ENCODE assay signal across 10 mouse cellular contexts in the genomic region with DNA sequence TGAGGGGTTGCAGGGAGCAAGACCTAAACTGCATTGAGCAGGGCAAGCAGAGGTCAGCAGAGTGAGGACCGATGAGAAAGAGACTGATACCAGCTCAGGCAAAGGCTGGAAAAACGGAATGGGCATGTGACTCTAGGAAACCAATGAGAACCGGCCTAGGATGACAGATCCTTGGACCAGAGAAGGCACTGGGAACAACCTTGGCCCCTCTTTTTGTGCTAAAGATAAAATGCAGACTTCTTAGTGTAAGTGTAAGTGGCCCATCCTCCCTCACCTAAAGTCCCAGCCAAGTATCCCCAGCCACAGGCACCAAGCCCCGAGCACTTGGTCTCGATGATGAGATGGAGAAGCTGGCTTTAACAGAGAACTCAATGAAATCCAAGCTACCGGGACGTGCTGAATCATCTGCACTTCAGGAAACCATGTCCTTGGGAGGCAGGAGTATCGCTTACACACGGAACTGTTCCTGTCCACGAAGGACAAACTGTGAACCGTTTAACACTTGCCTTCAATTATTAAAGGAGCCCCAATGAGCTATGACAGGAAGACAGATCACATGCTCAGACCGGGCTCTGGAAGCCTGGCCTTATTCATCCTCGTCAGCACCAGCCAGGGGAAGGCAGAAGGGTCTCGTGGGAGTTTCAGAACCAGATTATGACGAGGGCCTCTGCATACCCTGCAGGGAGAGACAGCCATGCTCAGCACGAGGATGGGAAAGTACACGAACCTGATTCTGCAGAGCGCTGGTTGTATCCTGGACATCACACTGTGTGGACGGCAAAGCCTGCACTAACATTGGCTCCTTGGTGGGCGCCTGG.
DNase-seq lines count a peak whose midpoint lies in the region; ATAC-seq and TF ChIP-seq lines count a peak whose summit lies in the region.
"Had no signal": no experiment of that assay in that cellular context is flagged by ENCODE, and none has a peak within 500 bp of the region (broad histone marks: within the 10 kb centered on the region; RNA-seq: fewer than 3 reads in every experiment).

No protein-coding gene starts in this region.

- no peaks in the 10 kb centered on the region for H3K27me3 ChIP-seq in lung, embryonic 14.5 days (ENCODE audit: insufficient read depth, low read length)
- H3K27me3 ChIP-seq in lung, embryonic 16.5 days (ENCODE audit: control insufficient read depth, insufficient read depth, low read depth, low read length) = no peaks in the 10 kb centered on the region
- no peaks in the 10 kb centered on the region for H3K27me3 ChIP-seq in neural tube, embryonic 14.5 days (ENCODE audit: control insufficient read depth, insufficient read depth, low read length)
- H3K27me3 ChIP-seq: limb, embryonic 13.5 days had no signal

- no peak for TF ChIP-seq CTCF in lung, embryonic 14.5 days (IDR thresholded peaks at IDR 0.05; ENCODE audit: low read depth)
- no peak for TF ChIP-seq CTCF in lung, adult 2 months (IDR thresholded peaks at IDR 0.05; ENCODE audit: insufficient read depth, low read length)

- peak; percentile 25 for DNase-seq in embryo, embryonic 11 days
- DNase-seq in embryo, embryonic 10 days (ENCODE audit: low spot score) = no peak
- peak; percentile 71 for DNase-seq in lung, embryonic 14.5 days
- no peak for DNase-seq in lung, adult 2 months
- DNase-seq in spleen, postnatal 14 days (ENCODE audit: low spot score in 2 of 2) = no peak
- DNase-seq in urinary bladder, postnatal 36 days (ENCODE audit: low spot score in 2 of 2) = no peak
- DNase-seq: B cell, adult 2 months had no signal

- H3K4me3 ChIP-seq in lung, embryonic 14.5 days (ENCODE audit: low read depth, low read length) = no peak overlapping the region
- no peak overlapping the region for H3K4me3 ChIP-seq in lung, adult 2 months (replicated peaks; ENCODE audit: extremely low read depth, low read depth, low read length)
- H3K4me3 ChIP-seq in lung, embryonic 16.5 days (ENCODE audit: low read length) = no peak overlapping the region
- H3K4me3 ChIP-seq in neural tube, embryonic 14.5 days (ENCODE audit: low read depth, low read length) = no peak overlapping the region
- H3K4me3 ChIP-seq: limb, embryonic 13.5 days had no signal

- H3K36me3 ChIP-seq in lung, embryonic 14.5 days (ENCODE audit: insufficient read depth) = no peaks in the 10 kb centered on the region
- no peaks in the 10 kb centered on the region for H3K36me3 ChIP-seq in lung, embryonic 16.5 days (ENCODE audit: control insufficient read depth, insufficient read depth, low read length)
- no peaks in the 10 kb centered on the region for H3K36me3 ChIP-seq in neural tube, embryonic 14.5 days (ENCODE audit: control insufficient read depth, insufficient read depth, low read length)
- H3K36me3 ChIP-seq: limb, embryonic 13.5 days had no signal

- no peak overlapping the region for H3K9ac ChIP-seq in lung, embryonic 14.5 days
- no peak overlapping the region for H3K9ac ChIP-seq in lung, embryonic 16.5 days (ENCODE audit: low read length)
- H3K9ac ChIP-seq in neural tube, embryonic 14.5 days (replicated peaks; ENCODE audit: low read depth, low read length) = no peak overlapping the region
- H3K9ac ChIP-seq: limb, embryonic 13.5 days had no signal

- no peak for TF ChIP-seq POLR2A in lung, adult 2 months (IDR thresholded peaks at IDR 0.05; ENCODE audit: borderline replicate concordance, extremely low read depth, low read depth, low read length)

- H3K9me3 ChIP-seq in lung, embryonic 14.5 days (ENCODE audit: low read depth, low read length) = no peaks in the 10 kb centered on the region
- H3K9me3 ChIP-seq in lung, embryonic 16.5 days (ENCODE audit: control insufficient read depth, low read length) = no peaks in the 10 kb centered on the region
- H3K9me3 ChIP-seq in neural tube, embryonic 14.5 days (ENCODE audit: control insufficient read depth, low read length) = no peaks in the 10 kb centered on the region
- H3K9me3 ChIP-seq: limb, embryonic 13.5 days had no signal

- WGBS in lung, embryonic 14.5 days = 52% methylated on average over 20 of the region's 20 CpGs
- 57% methylated on average over 20 of the region's 20 CpGs for whole genome bisulfite sequencing in lung, adult 2 months
- 50% methylated on average over 20 of the region's 20 CpGs for WGBS in lung, embryonic 16.5 days
- WGBS in neural tube, embryonic 14.5 days = 45% methylated on average over 20 of the region's 20 CpGs

- peaks cover 23% of the 10 kb centered on the region for H3K4me1 ChIP-seq in lung, embryonic 14.5 days (ENCODE audit: insufficient read depth)
- H3K4me1 ChIP-seq in lung, adult 2 months (ENCODE audit: control insufficient read depth, insufficient read depth, low read length) = no peaks in the 10 kb centered on the region
- H3K4me1 ChIP-seq in lung, embryonic 16.5 days (replicated peaks; ENCODE audit: control insufficient read depth, insufficient read depth, low read length) = peaks cover 33% of the 10 kb centered on the region
- H3K4me1 ChIP-seq in neural tube, embryonic 14.5 days (ENCODE audit: control insufficient read depth, insufficient read depth, low read length) = peaks cover 18% of the 10 kb centered on the region; the same call in 1 of the 2 replicates
- H3K4me1 ChIP-seq: limb, embryonic 13.5 days had no signal

- H3K4me2 ChIP-seq in lung, embryonic 14.5 days = no peak overlapping the region
- no peak overlapping the region for H3K4me2 ChIP-seq in lung, embryonic 16.5 days (ENCODE audit: low read depth, low read length)
- no peak overlapping the region for H3K4me2 ChIP-seq in neural tube, embryonic 14.5 days (ENCODE audit: low read depth, low read length)
- H3K4me2 ChIP-seq: limb, embryonic 13.5 days had no signal

- H3K27ac ChIP-seq in lung, embryonic 14.5 days (ENCODE audit: low read depth) = no peak overlapping the region
- H3K27ac ChIP-seq in lung, embryonic 16.5 days (ENCODE audit: low read length) = peak overlapping the region; percentile 53
- H3K27ac ChIP-seq in neural tube, embryonic 14.5 days (ENCODE audit: low read depth, low read length) = peak overlapping the region; percentile 6; the same call in 1 of the 2 replicates
- H3K27ac ChIP-seq: limb, embryonic 13.5 days had no signal

- ATAC-seq in lung, embryonic 14.5 days (ENCODE audit: insufficient read depth) = peak; percentile 54
- peak; percentile 67 for ATAC-seq in lung, embryonic 16.5 days (ENCODE audit: low read depth)
- no peak for ATAC-seq in neural tube, embryonic 14.5 days (ENCODE audit: low read depth)

Comparison
In these comparisons a context has a peak if more than half of its experiments do, and no peak if none do; other contexts are left out.
1. DNase-seq: peak in embryo, embryonic 11 days (single experiment) and lung, embryonic 14.5 days (single experiment); none in embryo, embryonic 10 days (single experiment), lung, adult 2 months (single experiment), spleen, postnatal 14 days (0 of 2) and urinary bladder, postnatal 36 days (0 of 2).